Mouse (Mus musculus) midbrain, embryonic 14.5 days (tissue): ENCODE results near the gene Rab21. TPM values are rescaled to one million over a fixed set of nuclear protein-coding genes. Genes with fewer than 3 reads are reported as not detected.

ENCODE experiments used
- ATAC-seq: fragments of 200-750 bp; cut with Nextera tagmentation; 2 replicates; pipeline ENCODE4 v1.8.0; 2017; ENCODE audit warnings: moderate number of reproducible peaks, moderate library complexity; ENCODE audit not compliant: low FRiP score, low TSS enrichment
- DNase-seq: peaks from one replicate; pipeline ENCODE4 v3.0.0-alpha.2; 2015
- H3K27ac ChIP-seq: fragments of 300-500 bp; sonication (generic); replicated peaks from 2 replicates; pipeline ENCODE4 v1.5.1; 2014; ENCODE audit warnings: mild to moderate bottlenecking, low read depth, low read length, moderate library complexity
- H3K27me3 ChIP-seq: fragments of 300-500 bp; sonication (generic); 2 replicates; pipeline ENCODE4 v1.6.1; 2014; ENCODE audit warnings: low read length, control low read depth, mixed read lengths; ENCODE audit not compliant: control insufficient read depth, insufficient read depth
- H3K36me3 ChIP-seq: fragments of 300-500 bp; sonication (generic); 2 replicates; pipeline ENCODE4 v1.6.1; 2014; ENCODE audit warnings: low read length, control low read depth; ENCODE audit not compliant: control insufficient read depth, insufficient read depth
- H3K4me1 ChIP-seq: fragments of 300-500 bp; sonication (generic); 2 replicates; pipeline ENCODE4 v1.6.1; 2014; ENCODE audit warnings: mild to moderate bottlenecking, antibody characterized with exemption, low read length, control low read depth; ENCODE audit not compliant: control insufficient read depth, insufficient read depth
- H3K4me2 ChIP-seq: fragments of 300-500 bp; sonication (generic); 2 replicates; pipeline ENCODE4 v1.6.1; 2014; ENCODE audit warnings: mild to moderate bottlenecking, low read length, moderate library complexity
- H3K4me3 ChIP-seq: fragments of 300-500 bp; sonication (generic); replicated peaks from 2 replicates; pipeline ENCODE4 v1.5.1; 2014; ENCODE audit warnings: low read depth, low read length
- H3K9ac ChIP-seq: fragments of 300-500 bp; sonication (generic); replicated peaks from 2 replicates; pipeline ENCODE4 v1.6.1; 2014; ENCODE audit warnings: mild to moderate bottlenecking, low read length, moderate library complexity
- H3K9me3 ChIP-seq: fragments of 300-500 bp; sonication (generic); 2 replicates; pipeline ENCODE4 v1.6.1; 2016; ENCODE audit warnings: low read length, control low read depth, mixed read lengths; ENCODE audit not compliant: control insufficient read depth
- WGBS: fragments of 180-500 bp; shearing (Covaris S2); extraction: QIAGEN DNeasy Blood & Tissue Kit; methylation state at CpG from one replicate; pipeline ENCODE4 v1.1.7; 2014; 5-methylcytosine and 5-hydroxymethylcytosine counted together
- polyA plus RNA-seq: library from polyadenylated mRNA; unstranded; fragments of >200 nt; fragmentation: Nextera tagmentation; extraction: Ambion mirVana; gene quantifications from 2 replicates; pipeline ENCODE4 v1.2.1, GENCODE M21; 2014

Gene Rab21
- polyA plus RNA-seq, 1 experiment from 2014 or later: 12.8 TPM

DNA sequence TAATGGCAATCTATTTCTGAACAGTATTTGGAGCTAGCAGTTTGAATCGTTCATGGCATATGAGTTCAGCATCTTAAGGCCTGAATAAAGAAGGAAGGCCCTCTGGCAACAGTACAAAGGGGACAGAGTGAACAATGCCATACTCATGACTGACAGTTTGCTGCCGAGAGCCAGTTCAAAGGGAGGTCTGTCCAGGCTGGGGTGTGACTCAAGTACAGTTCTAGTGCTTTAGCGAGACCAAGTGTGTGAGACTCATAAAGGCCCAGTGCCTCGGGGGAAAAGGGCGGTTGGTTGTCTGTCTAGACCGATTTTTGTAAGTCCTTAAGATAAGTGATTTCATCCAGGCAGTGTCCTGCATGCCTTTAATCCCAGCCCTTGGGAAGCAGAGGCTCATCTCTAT lies 39.2 kb upstream of the Rab21 start:
- ATAC-seq (no peak), DNase-seq (peak; percentile 10)
- no peak overlapping the region for H3K4me3 ChIP-seq
- H3K4me2 ChIP-seq: no peak overlapping the region
- no peak overlapping the region for H3K9ac ChIP-seq
- no peaks in the 10 kb centered on the region for H3K27me3 ChIP-seq
- peaks cover 16% of the 10 kb centered on the region for H3K36me3 ChIP-seq
- WGBS: 53% methylated on average over 6 of the region's 6 CpGs
- no peak overlapping the region for H3K27ac ChIP-seq
- no peaks in the 10 kb centered on the region for H3K4me1 ChIP-seq
- H3K9me3 ChIP-seq: no peaks in the 10 kb centered on the region

DNA sequence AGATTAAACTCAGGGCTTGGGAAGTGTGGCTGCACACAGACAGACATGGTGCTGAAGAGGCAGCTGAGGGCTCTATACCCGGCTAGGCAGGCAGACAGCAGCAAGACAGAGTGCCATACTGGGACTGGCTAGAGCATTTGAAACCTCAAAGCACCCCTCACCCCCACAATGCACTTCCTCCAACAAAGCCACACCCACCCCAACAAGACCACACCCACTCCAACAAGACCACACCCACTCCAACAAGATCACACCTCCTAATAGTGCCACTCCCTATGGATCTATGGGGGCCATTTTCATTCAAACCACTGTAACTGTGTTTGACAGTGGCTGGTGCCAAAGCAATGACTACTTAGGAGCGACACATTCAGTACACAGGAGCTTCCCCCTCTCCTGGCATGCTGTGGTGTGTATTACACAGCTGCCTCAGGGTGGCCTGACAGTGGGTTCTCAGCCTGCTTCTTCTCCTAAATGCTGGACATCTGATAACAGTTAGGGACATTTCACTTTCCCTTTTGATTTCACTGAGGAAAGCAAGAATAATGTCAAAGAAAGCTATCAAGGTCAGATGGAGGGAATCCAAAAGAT lies 35.5 kb upstream of the Rab21 start:
- 85% methylated on average over 2 of the region's 2 CpGs for WGBS

DNA sequence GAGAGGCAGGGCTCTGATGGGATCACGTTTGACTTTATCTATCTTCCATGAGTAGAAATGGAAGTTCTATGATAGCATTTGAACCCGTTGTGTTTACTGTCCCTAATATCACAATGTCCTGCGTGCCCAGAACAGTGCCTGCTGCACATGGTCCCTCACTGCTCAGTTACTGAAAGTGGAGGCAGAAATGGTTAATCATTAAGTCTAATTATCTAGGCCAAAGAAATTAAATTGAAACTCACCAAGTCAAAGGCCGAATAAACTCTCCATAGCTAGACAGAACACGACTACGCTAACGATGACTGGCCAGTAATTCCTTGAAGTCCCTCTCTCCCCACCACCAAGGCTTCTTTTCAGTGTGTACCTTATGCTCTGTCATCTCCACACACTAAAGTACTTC lies 34.1 kb upstream of the Rab21 start:
- no peak for ATAC-seq
- no peak for DNase-seq
- Histone ChIP-seq H3K36me3 (peaks cover 17% of the 10 kb centered on the region), H3K4me2 (no peak overlapping the region), H3K27ac (no peak overlapping the region), H3K9me3 (no peaks in the 10 kb centered on the region), H3K27me3 (no peaks in the 10 kb centered on the region), H3K9ac (no peak overlapping the region), H3K4me3 (no peak overlapping the region), H3K4me1 (no peaks in the 10 kb centered on the region)
- WGBS: 93% methylated on average over 7 of the region's 7 CpGs

More for the DNA sequence above, 35.5 kb upstream of the Rab21 start:
- DNase-seq (no peak), ATAC-seq (no peak)
- Histone ChIP-seq H3K27me3 (no peaks in the 10 kb centered on the region), H3K9me3 (no peaks in the 10 kb centered on the region), H3K36me3 (peaks cover 15% of the 10 kb centered on the region), H3K27ac (no peak overlapping the region), H3K4me2 (no peak overlapping the region), H3K4me3 (no peak overlapping the region), H3K4me1 (no peaks in the 10 kb centered on the region), H3K9ac (no peak overlapping the region)

DNA sequence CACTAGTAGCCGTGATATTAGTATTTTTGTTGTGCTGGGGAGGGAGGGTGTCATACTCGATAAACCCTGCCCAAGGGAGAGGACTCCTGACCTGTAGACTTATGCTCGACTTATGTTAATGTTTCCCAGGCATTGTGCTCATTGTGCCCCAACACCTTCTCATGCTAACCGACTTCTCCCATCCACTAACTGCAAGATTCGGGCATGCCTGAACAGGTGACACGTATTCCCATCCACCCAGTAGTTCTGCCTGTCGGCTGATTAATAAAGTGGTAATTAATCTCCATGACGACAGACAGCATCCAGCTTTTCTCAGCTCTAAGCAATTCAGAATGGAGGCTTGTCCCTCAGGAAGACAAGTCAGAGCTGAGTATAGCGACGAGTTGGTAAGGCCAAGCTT lies 33.6 kb upstream of the Rab21 start:
- no peak overlapping the region for H3K27ac ChIP-seq
- H3K27me3 ChIP-seq: no peaks in the 10 kb centered on the region
- 75% methylated on average over 10 of the region's 10 CpGs for WGBS
- H3K9ac ChIP-seq: no peak overlapping the region
- no peaks in the 10 kb centered on the region for H3K4me1 ChIP-seq
- no peak overlapping the region for H3K4me2 ChIP-seq
- no peak overlapping the region for H3K4me3 ChIP-seq
- no peak for ATAC-seq
- no peaks in the 10 kb centered on the region for H3K9me3 ChIP-seq
- DNase-seq: no peak
- H3K36me3 ChIP-seq: peaks cover 17% of the 10 kb centered on the region

DNA sequence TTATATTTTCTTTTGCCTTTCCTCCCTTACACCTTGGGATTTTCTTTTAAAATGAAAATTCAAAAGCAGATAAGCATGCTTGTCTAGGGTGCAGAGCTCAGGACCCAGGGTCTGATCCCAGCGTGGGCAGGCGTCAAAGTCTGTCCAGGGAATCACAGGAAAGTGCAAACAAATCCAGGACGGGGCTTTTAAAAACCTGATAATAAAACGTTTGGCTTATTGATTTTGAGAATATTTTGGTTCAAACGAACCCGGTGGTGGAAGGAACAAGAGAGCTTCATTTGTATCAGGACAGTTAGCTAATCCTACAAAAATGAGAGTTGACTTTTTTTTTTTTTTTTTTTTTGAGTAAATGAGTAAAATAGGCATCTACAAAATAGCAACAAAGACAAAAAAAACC lies 32.7 kb upstream of the Rab21 start:
- H3K27ac ChIP-seq: no peak overlapping the region
- H3K4me1 ChIP-seq: no peaks in the 10 kb centered on the region
- H3K4me2 ChIP-seq: no peak overlapping the region
- no peaks in the 10 kb centered on the region for H3K9me3 ChIP-seq
- peaks cover 26% of the 10 kb centered on the region for H3K36me3 ChIP-seq
- WGBS: 81% methylated on average over 6 of the region's 6 CpGs
- H3K27me3 ChIP-seq: no peaks in the 10 kb centered on the region
- H3K9ac ChIP-seq: no peak overlapping the region
- DNase-seq (no peak), ATAC-seq (no peak)
- no peak overlapping the region for H3K4me3 ChIP-seq

DNA sequence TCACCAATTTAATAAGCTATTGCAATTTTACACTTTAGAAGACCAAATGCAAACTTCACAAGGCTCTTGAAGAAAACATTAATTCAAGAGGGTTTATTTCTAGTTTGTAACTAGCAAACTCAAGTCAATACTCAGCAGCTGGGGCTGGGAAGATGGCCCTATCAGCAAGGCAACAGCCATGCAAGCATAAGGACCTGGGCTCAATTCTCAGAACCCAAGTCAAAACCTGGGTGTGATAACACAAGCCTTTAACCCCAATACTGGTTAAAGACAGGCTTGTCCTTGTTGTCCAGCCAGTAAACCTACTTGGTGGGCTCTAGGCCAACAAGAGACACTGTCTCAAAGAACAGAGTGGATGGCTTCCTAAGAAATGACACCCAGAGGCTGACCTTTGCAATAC lies 31.1 kb upstream of the Rab21 start:
- ATAC-seq (no peak), DNase-seq (no peak)
- peaks cover 40% of the 10 kb centered on the region for H3K36me3 ChIP-seq
- H3K9ac ChIP-seq: no peak overlapping the region
- H3K4me3 ChIP-seq: no peak overlapping the region
- no peaks in the 10 kb centered on the region for H3K9me3 ChIP-seq
- H3K27ac ChIP-seq: no peak overlapping the region
- no peaks in the 10 kb centered on the region for H3K4me1 ChIP-seq
- H3K4me2 ChIP-seq: no peak overlapping the region
- no peaks in the 10 kb centered on the region for H3K27me3 ChIP-seq

DNA sequence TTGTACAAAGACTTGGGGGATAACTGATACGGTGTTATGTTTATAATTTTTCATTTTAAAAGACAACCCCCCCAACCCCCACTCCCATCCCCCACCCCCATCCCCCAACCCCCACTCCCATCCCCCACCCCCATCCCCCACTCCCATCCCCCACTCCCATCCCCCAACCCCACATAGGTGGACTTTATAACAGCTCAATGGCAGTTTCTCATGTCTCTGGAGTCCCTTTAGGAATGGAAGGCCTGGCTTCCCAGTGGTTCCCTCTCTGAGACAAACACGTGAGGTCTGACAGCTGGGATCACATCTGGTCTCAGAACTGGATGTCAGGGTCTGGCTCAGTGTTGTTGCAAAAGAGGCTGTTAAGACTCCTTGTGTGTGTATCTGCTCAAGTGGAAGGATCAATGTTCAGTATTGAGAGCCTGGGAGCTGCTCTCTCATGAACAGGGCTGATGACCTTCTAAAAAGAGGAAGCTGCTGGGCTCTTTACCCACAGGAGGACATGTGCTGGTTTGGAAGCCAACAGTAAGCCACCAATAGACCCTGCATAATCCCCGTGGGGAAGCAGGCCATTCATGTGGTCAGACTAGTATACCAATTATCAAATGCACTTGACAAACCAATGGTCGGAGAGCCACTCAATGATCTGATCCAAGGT lies 27.5 kb upstream of the Rab21 start:
- 95% methylated on average over 4 of the region's 4 CpGs for WGBS
- H3K4me3 ChIP-seq: no peak overlapping the region
- no peaks in the 10 kb centered on the region for H3K4me1 ChIP-seq
- ATAC-seq (no peak), DNase-seq (no peak)
- H3K36me3 ChIP-seq: peaks cover 69% of the 10 kb centered on the region
- H3K4me2 ChIP-seq: no peak overlapping the region
- H3K9me3 ChIP-seq: no peaks in the 10 kb centered on the region
- no peak overlapping the region for H3K9ac ChIP-seq
- H3K27me3 ChIP-seq: no peaks in the 10 kb centered on the region
- H3K27ac ChIP-seq: no peak overlapping the region

DNA sequence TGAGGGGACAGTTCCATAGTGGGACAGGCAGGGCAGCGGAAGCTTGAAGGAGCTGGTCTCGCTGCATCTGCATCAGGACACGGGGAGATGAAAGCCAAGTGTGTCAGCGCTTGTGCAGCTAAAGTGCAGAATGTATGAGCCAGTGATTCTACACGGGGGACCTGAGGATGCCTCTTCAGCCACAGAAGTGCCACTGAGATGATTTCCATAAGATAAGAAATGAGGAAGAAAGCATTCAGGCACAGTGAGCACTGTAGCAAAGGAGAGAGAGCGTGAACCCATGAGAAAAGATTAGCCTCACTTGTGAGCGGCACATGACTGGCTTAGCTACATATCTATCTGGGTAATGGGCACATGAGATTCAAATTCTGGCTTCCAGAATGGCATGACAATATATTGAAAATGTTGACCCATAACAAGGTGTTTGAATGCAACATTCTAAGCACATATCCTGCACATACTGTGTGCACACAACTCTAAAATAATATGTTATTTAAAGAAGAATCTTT lies 24.5 kb upstream of the Rab21 start:
- Histone ChIP-seq H3K27ac (no peak overlapping the region), H3K9me3 (no peaks in the 10 kb centered on the region), H3K27me3 (no peaks in the 10 kb centered on the region), H3K4me3 (no peak overlapping the region), H3K36me3 (peaks cover 53% of the 10 kb centered on the region), H3K4me1 (no peaks in the 10 kb centered on the region), H3K9ac (no peak overlapping the region), H3K4me2 (no peak overlapping the region)
- ATAC-seq (no peak), DNase-seq (no peak)
- 93% methylated on average over 7 of the region's 7 CpGs for WGBS

DNA sequence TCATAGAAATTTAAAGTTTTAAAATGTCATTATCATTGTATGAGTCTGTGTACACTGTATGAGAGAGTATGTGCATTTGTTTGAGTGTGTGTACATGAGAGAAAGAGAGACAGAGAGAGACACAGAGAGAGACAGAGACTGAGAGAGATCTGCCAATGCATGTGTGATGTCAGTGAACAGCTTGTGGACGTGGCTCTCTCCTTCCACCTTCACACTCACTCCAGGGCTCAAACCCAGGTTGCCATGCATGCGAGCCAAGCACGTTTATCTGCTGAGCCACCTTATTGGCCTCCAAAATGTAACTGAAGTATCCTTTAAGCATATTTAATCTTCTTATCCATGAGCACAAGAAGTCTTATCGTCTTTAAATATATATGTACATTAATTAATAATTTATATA lies 21.5 kb upstream of the Rab21 start:
- Histone ChIP-seq H3K4me3 (no peak overlapping the region), H3K9me3 (no peaks in the 10 kb centered on the region), H3K4me1 (no peaks in the 10 kb centered on the region), H3K9ac (no peak overlapping the region), H3K27ac (no peak overlapping the region), H3K36me3 (peaks cover 33% of the 10 kb centered on the region), H3K4me2 (no peak overlapping the region), H3K27me3 (no peaks in the 10 kb centered on the region)
- DNase-seq (no peak), ATAC-seq (no peak)
- WGBS: 88% methylated on average over 4 of the region's 4 CpGs
